Mouse (Mus musculus): Measurements from ENCODE around the gene Gm19345. TPM values are rescaled to one million over a fixed set of nuclear protein-coding genes. Genes with fewer than 3 reads are reported as not detected.

The Gm19345 gene
- polyA plus RNA-seq, 1 experiment = not detected

GRCm38 (mm10) chr7:19823256-19824181 lies 28.3 kb upstream of the Gm19345 start:
- no peak for TF ChIP-seq TAL1 (IDR thresholded peaks at IDR 0.05; ENCODE audit: low read length)
- no peak for TF ChIP-seq GATA1 (IDR thresholded peaks at IDR 0.05; ENCODE audit: low read length)
- H3K4me1 ChIP-seq (ENCODE audit: control insufficient read depth) = peaks cover 3% of the 10 kb centered on the region
- peaks cover 4% of the 10 kb centered on the region; the same call in 1 of the 2 replicates for H3K9me3 ChIP-seq (ENCODE audit: control insufficient read depth, low read length)
- H3K4me3 ChIP-seq (replicated peaks) = no peak overlapping the region
- H3K36me3 ChIP-seq (ENCODE audit: control insufficient read depth) = no peaks in the 10 kb centered on the region; the same call in 1 of the 2 replicates
- peaks cover 33% of the 10 kb centered on the region for H3K27me3 ChIP-seq (ENCODE audit: control insufficient read depth)

DNA sequence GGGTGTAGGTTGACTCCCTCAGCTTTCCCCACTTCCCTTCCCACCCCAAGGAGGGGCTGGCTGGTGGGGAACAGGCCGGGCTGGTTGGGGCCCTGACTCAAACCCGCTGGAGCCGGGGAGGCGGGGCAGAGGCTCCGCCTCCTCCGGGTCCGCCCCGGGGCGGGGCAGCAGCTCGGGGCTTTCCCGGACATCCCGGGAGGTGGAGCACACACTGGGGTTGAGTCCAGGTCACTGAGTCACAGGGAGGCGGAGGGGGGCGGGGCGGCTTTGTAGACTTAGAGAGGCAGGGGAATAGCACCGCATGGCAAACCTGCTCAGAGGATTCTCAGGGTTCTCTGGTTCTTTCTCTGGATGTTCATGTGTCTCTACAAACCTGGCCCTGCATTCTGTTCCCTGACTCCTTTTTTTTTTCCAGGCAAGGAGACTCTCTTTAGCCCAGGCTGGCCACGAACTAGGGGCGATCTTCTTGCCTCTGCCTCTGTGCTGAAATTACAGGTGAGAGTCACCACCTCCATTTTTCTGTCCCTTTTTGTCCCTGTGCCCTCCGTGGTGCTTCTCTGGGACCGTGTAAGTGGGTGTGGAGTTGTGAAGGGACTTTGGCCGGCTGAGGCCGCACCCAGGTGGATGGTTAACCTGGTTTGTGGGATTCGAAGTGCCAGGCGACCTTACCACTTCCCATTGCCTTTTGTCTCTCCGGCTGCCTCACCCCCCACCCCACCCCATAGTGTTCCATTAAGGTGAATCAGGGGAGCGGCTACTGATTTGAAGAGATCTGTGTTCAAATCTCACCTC lies 27.4 kb upstream of the Gm19345 start:
- Histone ChIP-seq H3K36me3 (ENCODE audit: control insufficient read depth) (no peaks in the 10 kb centered on the region; the same call in 1 of the 2 replicates), H3K4me3 (replicated peaks) (no peak overlapping the region), H3K9me3 (ENCODE audit: control insufficient read depth, low read length) (peaks cover 4% of the 10 kb centered on the region; the same call in 1 of the 2 replicates), H3K4me1 (ENCODE audit: control insufficient read depth) (peaks cover 3% of the 10 kb centered on the region), H3K27me3 (ENCODE audit: control insufficient read depth) (peaks cover 33% of the 10 kb centered on the region)
- TF ChIP-seq GATA1 (IDR thresholded peaks at IDR 0.05; ENCODE audit: low read length) = no peak
- TF ChIP-seq TAL1 (IDR thresholded peaks at IDR 0.05; ENCODE audit: low read length) = no peak

DNA sequence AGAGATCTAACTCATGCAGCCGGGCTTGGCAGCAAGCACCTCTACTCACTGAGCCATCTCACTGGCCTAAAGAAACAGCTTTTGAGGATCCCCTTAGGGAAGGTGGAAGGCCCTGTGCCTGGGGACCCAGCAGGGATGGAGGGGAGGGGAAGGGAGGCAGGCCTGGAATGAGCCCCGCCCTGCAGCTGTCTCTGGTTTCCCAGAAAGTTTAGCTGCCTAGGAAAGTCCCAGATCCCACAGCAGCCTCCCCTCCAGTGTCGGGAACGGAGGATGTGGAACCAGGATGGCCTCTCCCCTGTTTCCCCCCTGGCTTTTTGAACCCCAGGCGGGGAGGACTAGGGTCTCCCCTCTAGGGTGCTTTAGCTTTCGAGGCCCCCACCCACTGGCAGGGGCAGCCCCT lies 25.0 kb upstream of the Gm19345 start:
- H3K9me3 ChIP-seq (ENCODE audit: control insufficient read depth, low read length) = no peaks in the 10 kb centered on the region
- H3K36me3 ChIP-seq (ENCODE audit: control insufficient read depth) = no peaks in the 10 kb centered on the region
- H3K4me1 ChIP-seq (ENCODE audit: control insufficient read depth) = peaks cover 3% of the 10 kb centered on the region
- H3K4me3 ChIP-seq (replicated peaks) = no peak overlapping the region
- TF ChIP-seq GATA1 (IDR thresholded peaks at IDR 0.05; ENCODE audit: low read length) (no peak), TAL1 (IDR thresholded peaks at IDR 0.05; ENCODE audit: low read length) (no peak)
- peaks cover 27% of the 10 kb centered on the region for H3K27me3 ChIP-seq (ENCODE audit: control insufficient read depth)

GRCm38 (mm10) chr7:19829694-19830093 lies 22.1 kb upstream of the Gm19345 start:
- H3K27me3 ChIP-seq (ENCODE audit: control insufficient read depth) = no peaks in the 10 kb centered on the region
- H3K4me1 ChIP-seq (ENCODE audit: control insufficient read depth) = no peaks in the 10 kb centered on the region
- TF ChIP-seq TAL1 (IDR thresholded peaks at IDR 0.05; ENCODE audit: low read length) (no peak), GATA1 (IDR thresholded peaks at IDR 0.05; ENCODE audit: low read length) (no peak)
- no peaks in the 10 kb centered on the region for H3K9me3 ChIP-seq (ENCODE audit: control insufficient read depth, low read length)
- no peak overlapping the region for H3K4me3 ChIP-seq (replicated peaks)
- H3K36me3 ChIP-seq (ENCODE audit: control insufficient read depth) = no peaks in the 10 kb centered on the region

GRCm38 (mm10) chr7:19830682-19831156 lies 21.1 kb upstream of the Gm19345 start:
- Histone ChIP-seq H3K9me3 (ENCODE audit: control insufficient read depth, low read length) (no peaks in the 10 kb centered on the region), H3K36me3 (ENCODE audit: control insufficient read depth) (no peaks in the 10 kb centered on the region), H3K4me3 (replicated peaks) (no peak overlapping the region), H3K4me1 (ENCODE audit: control insufficient read depth) (no peaks in the 10 kb centered on the region), H3K27me3 (ENCODE audit: control insufficient read depth) (no peaks in the 10 kb centered on the region)
- no peak for TF ChIP-seq GATA1 (IDR thresholded peaks at IDR 0.05; ENCODE audit: low read length)
- TF ChIP-seq TAL1 (IDR thresholded peaks at IDR 0.05; ENCODE audit: low read length) = no peak

DNA sequence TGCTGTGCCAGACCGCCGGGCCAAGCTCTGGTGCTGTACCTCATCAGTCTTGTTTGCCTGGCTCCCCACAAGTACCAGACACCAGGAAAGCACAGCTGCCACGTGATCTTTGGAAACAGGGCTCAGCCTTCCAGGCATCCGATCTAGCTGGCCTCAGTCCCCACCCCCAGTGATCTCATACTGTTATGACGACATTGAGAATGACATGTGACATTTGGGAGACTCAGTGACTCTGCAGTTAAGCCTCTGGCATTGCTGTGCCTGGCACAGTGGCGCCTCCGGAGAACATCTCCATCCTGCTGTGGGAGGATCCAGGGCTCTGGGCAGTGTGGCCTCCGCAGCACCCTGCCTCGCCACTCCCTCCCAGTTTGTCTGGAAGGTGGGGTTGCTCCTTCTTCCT lies 20.0 kb upstream of the Gm19345 start:
- H3K4me3 ChIP-seq (replicated peaks) = no peak overlapping the region
- H3K4me1 ChIP-seq (ENCODE audit: control insufficient read depth) = no peaks in the 10 kb centered on the region
- H3K9me3 ChIP-seq (ENCODE audit: control insufficient read depth, low read length) = no peaks in the 10 kb centered on the region
- no peaks in the 10 kb centered on the region for H3K36me3 ChIP-seq (ENCODE audit: control insufficient read depth)
- no peaks in the 10 kb centered on the region for H3K27me3 ChIP-seq (ENCODE audit: control insufficient read depth)
- no peak for TF ChIP-seq GATA1 (IDR thresholded peaks at IDR 0.05; ENCODE audit: low read length)
- TF ChIP-seq TAL1 (IDR thresholded peaks at IDR 0.05; ENCODE audit: low read length) = no peak

GRCm38 (mm10) chr7:19834055-19834454 lies 17.7 kb upstream of the Gm19345 start:
- Histone ChIP-seq H3K9me3 (ENCODE audit: control insufficient read depth, low read length) (no peaks in the 10 kb centered on the region), H3K4me3 (replicated peaks) (no peak overlapping the region), H3K27me3 (ENCODE audit: control insufficient read depth) (no peaks in the 10 kb centered on the region), H3K36me3 (ENCODE audit: control insufficient read depth) (no peaks in the 10 kb centered on the region), H3K4me1 (ENCODE audit: control insufficient read depth) (no peaks in the 10 kb centered on the region)
- no peak for TF ChIP-seq GATA1 (IDR thresholded peaks at IDR 0.05; ENCODE audit: low read length)
- TF ChIP-seq TAL1 (IDR thresholded peaks at IDR 0.05; ENCODE audit: low read length) = no peak

GRCm38 (mm10) chr7:19836843-19837242 lies 15.0 kb upstream of the Gm19345 start:
- no peak for TF ChIP-seq GATA1 (IDR thresholded peaks at IDR 0.05; ENCODE audit: low read length)
- H3K27me3 ChIP-seq (ENCODE audit: control insufficient read depth) = no peaks in the 10 kb centered on the region
- no peaks in the 10 kb centered on the region for H3K36me3 ChIP-seq (ENCODE audit: control insufficient read depth)
- no peak overlapping the region for H3K4me3 ChIP-seq (replicated peaks)
- no peaks in the 10 kb centered on the region for H3K4me1 ChIP-seq (ENCODE audit: control insufficient read depth)
- H3K9me3 ChIP-seq (ENCODE audit: control insufficient read depth, low read length) = no peaks in the 10 kb centered on the region

DNA sequence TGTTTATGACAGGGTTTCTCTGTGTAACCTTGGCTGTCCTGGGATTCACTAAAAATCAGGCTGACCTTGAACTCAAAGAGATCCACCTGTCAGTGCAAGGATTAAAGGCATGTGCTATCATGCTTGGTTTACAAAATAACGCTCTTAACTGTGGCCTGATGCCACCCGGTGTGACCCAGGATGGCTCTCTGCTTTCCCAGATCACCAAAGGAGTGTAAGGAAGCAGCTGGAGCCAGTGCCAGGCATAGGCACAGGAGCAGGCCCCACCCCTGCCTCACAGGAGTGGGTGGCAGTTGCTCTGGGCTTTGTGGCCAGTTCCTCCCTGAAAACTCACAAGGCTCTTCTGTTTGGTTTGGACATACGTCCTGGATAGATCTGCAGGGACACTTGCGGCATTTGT lies 11.4 kb upstream of the Gm19345 start:
- Histone ChIP-seq H3K4me3 (replicated peaks) (no peak overlapping the region), H3K4me1 (ENCODE audit: control insufficient read depth) (no peaks in the 10 kb centered on the region), H3K36me3 (ENCODE audit: control insufficient read depth) (no peaks in the 10 kb centered on the region), H3K9me3 (ENCODE audit: control insufficient read depth, low read length) (no peaks in the 10 kb centered on the region), H3K27me3 (ENCODE audit: control insufficient read depth) (no peaks in the 10 kb centered on the region)
- TF ChIP-seq GATA1 (IDR thresholded peaks at IDR 0.05; ENCODE audit: low read length) (no peak), TAL1 (IDR thresholded peaks at IDR 0.05; ENCODE audit: low read length) (no peak)

Data from erythroblast, embryonic 14.5 days (primary cell).